8 mouse cellular contexts compared by ENCODE assay signal in the genomic region with DNA sequence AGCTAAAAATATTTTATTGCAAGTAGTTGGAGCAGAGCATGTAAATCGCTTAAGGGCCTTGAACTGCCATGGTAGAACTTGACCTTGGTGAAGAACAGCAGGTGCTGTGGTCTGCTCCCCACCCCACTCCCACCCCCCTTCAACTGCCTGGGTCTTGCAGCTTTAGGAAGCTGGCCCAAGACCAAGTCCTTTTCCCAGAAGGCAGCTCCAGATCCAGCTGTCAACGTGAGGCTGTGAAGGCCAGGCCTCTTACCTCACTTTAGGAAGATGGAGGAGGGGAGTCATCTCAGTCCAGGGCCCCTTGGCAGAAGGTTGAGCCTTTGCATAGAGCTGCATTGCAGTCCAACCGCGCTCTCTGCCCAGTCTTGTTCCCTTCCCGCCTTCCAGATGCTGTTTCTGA.
DNase-seq lines count a peak whose midpoint lies in the region; ATAC-seq and TF ChIP-seq lines count a peak whose summit lies in the region.

No protein-coding gene starts in this region.

- H3K27ac ChIP-seq in kidney, embryonic 16.5 days (ENCODE audit: low read length), result no peak overlapping the region
- peak overlapping the region; percentile 52; the same call in 1 of the 2 replicates for H3K27ac ChIP-seq in embryonic facial prominence, embryonic 15.5 days (replicated peaks)
- H3K27ac ChIP-seq in limb, embryonic 13.5 days, result peak overlapping the region; percentile 23; the same call in 1 of the 2 replicates

- H3K4me2 ChIP-seq in kidney, embryonic 16.5 days (replicated peaks; ENCODE audit: low read depth, low read length), result no peak overlapping the region
- no peak overlapping the region for H3K4me2 ChIP-seq in embryonic facial prominence, embryonic 15.5 days (replicated peaks)
- H3K4me2 ChIP-seq in limb, embryonic 13.5 days (replicated peaks), result no peak overlapping the region

- no peak for TF ChIP-seq CTCF in G1E (IDR thresholded peaks at IDR 0.05; ENCODE audit: low read depth, low read length)

- H3K27me3 ChIP-seq in kidney, embryonic 16.5 days (ENCODE audit: insufficient read depth, low read length), result no peaks in the 10 kb centered on the region
- H3K27me3 ChIP-seq in G1E (ENCODE audit: insufficient read depth, low read length), result no peaks in the 10 kb centered on the region
- no peaks in the 10 kb centered on the region for H3K27me3 ChIP-seq in embryonic facial prominence, embryonic 15.5 days
- no peaks in the 10 kb centered on the region for H3K27me3 ChIP-seq in limb, embryonic 13.5 days

- ATAC-seq in kidney, embryonic 16.5 days (ENCODE audit: low FRiP score, low TSS enrichment), result no peak
- ATAC-seq in G1E (ENCODE audit: extremely low read depth, insufficient number of reproducible peaks, low FRiP score, poor library complexity, severe bottlenecking), result no peak
- no peak for ATAC-seq in embryonic facial prominence, embryonic 15.5 days (ENCODE audit: insufficient number of reproducible peaks, low FRiP score, low TSS enrichment, low read depth)
- ATAC-seq in limb, embryonic 13.5 days (ENCODE audit: low FRiP score, low read depth), result peak; percentile 80; the same call in 1 of the 2 replicates
- no peak for ATAC-seq in megakaryocyte progenitor cell, adult 5-6 weeks (replicated peaks; ENCODE audit: poor library complexity)

- DNase-seq in kidney, postnatal 14 days, result peak; percentile 8
- no peak for DNase-seq in G1E (ENCODE audit: low spot score)
- no peak for DNase-seq in spleen, postnatal 36 days (ENCODE audit: low spot score in 2 of 2)
- no peak for DNase-seq in layer of hippocampus, postnatal 14 days (ENCODE audit: low spot score in 2 of 2)

- peaks cover 8% of the 10 kb centered on the region for H3K9me3 ChIP-seq in kidney, embryonic 16.5 days (ENCODE audit: low read length)
- no peaks in the 10 kb centered on the region for H3K9me3 ChIP-seq in G1E (replicated peaks)
- no peaks in the 10 kb centered on the region; the same call in 1 of the 2 replicates for H3K9me3 ChIP-seq in embryonic facial prominence, embryonic 15.5 days (replicated peaks)
- peaks cover 8% of the 10 kb centered on the region; the same call in 1 of the 2 replicates for H3K9me3 ChIP-seq in limb, embryonic 13.5 days

- 66% methylated on average over 5 of the region's 5 CpGs for WGBS in kidney, embryonic 16.5 days
- 48% methylated on average over 5 of the region's 5 CpGs for WGBS in embryonic facial prominence, embryonic 15.5 days
- WGBS in limb, embryonic 13.5 days, result 46% methylated on average over 5 of the region's 5 CpGs

- peaks cover 6% of the 10 kb centered on the region for H3K4me1 ChIP-seq in kidney, embryonic 16.5 days (ENCODE audit: insufficient read depth, low read length)
- peaks cover 12% of the 10 kb centered on the region for H3K4me1 ChIP-seq in G1E (ENCODE audit: insufficient read depth, low read depth, low read length)
- peaks cover 10% of the 10 kb centered on the region for H3K4me1 ChIP-seq in embryonic facial prominence, embryonic 15.5 days
- H3K4me1 ChIP-seq in limb, embryonic 13.5 days, result peaks cover 14% of the 10 kb centered on the region

- no peaks in the 10 kb centered on the region for H3K36me3 ChIP-seq in kidney, embryonic 16.5 days (ENCODE audit: insufficient read depth, low read length)
- H3K36me3 ChIP-seq in G1E (replicated peaks), result peaks cover 2% of the 10 kb centered on the region
- no peaks in the 10 kb centered on the region for H3K36me3 ChIP-seq in embryonic facial prominence, embryonic 15.5 days
- no peaks in the 10 kb centered on the region for H3K36me3 ChIP-seq in limb, embryonic 13.5 days

- H3K4me3 ChIP-seq in kidney, embryonic 16.5 days (ENCODE audit: low read length), result no peak overlapping the region
- H3K4me3 ChIP-seq in G1E (ENCODE audit: low read depth, low read length), result peak overlapping the region; percentile 23; the same call in 1 of the 2 replicates
- no peak overlapping the region for H3K4me3 ChIP-seq in embryonic facial prominence, embryonic 15.5 days (replicated peaks)
- H3K4me3 ChIP-seq in limb, embryonic 13.5 days, result no peak overlapping the region

- H3K9ac ChIP-seq in kidney, embryonic 16.5 days (replicated peaks; ENCODE audit: low read length), result no peak overlapping the region
- H3K9ac ChIP-seq in embryonic facial prominence, embryonic 15.5 days, result no peak overlapping the region
- H3K9ac ChIP-seq in limb, embryonic 13.5 days, result no peak overlapping the region
